Mouse (Mus musculus) subcutaneous adipose tissue, adult 2 months (tissue): Measurements from ENCODE around the gene Bnc2. TPM values are rescaled to one million over a fixed set of nuclear protein-coding genes. Genes with fewer than 3 reads are reported as not detected.

Source experiments
- polyA plus RNA-seq: library from polyadenylated mRNA; depleted of rRNA; stranded (reverse); fragments of >200 nt; gene quantifications from 2 replicates; pipeline ENCODE4 v1.2.3, GENCODE M21; 2012; ENCODE audit warnings: low replicate concordance; rRNA removed

Gene Bnc2
- polyA plus RNA-seq, result 14.0 and 41.8 TPM in 2 replicates

DNA sequence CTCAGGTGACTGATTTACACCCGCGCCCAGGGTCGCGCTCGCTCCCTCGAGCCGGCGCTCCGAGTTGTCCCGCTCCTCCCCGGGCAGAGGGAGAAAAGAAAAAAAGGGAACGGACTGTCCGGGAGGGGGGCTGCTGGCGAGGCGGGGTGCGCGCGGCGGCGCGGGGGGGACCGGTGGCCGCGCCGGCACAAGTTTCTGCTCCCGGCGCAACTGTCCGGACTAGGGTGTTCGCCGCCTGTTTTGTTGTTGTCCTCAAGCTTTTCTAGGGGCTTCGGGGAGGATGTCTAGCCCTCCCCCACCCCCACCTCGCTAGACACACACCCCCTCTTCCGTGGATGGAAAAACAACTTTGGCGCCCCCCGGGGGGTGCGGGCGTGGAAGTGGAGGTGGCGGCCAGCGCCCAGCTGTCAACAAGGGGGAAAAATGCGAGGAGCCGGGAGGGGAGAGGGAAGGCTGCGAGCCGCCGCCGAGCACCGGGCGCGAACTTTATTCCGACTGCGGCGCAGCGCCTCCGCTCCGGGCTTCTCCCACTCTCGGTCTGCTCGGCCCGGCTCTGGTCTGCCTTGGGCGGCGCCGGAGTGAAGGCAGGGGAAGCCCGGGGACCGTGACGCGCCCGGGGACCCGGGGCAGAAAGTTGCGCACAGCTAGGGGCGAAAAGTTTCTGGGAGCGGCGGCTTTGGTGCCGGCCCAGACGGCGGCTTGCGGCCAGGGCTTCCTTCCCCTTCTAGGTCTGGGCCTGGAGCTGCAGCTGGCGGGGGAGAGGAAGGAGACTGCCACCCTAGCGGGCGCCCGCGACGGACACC lies at the start of gene Bnc2:
Gene Bnc2 (minus strand): TSS at position 105 of the 803 bp plus-strand sequence.

Other genes starting within 250 kb of the Bnc2 start
- gene Cntln, start 209.0 kb upstream of the Bnc2 start, polyA plus RNA-seq, result 3.6 and 6.0 TPM in 2 replicates